Comparison of ENCODE assay signal across 14 mouse cellular contexts in the genomic region with DNA sequence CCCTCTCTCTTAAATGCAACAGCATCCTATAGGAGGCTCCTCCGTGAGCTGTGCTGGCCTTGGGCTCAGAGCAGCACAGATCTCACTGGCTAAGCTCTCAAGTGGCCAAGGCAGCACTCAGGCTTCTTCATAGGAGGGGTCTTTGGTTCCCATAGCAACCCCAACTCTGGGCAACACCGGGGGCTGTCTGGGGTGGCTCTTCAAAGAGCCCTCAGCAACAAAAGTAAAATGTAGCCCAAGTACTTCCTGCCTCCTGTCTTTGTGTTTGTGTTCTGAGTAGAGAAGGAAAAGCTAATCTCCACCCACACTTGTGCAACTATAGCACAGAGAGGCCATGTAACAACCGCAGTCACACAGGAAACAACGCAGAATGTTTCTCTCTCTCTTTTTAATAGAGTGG.
DNase-seq lines count a peak whose midpoint lies in the region; ATAC-seq lines count a peak whose summit lies in the region.
"Had no signal": no experiment of that assay in that cellular context is flagged by ENCODE, and none has a peak within 500 bp of the region (broad histone marks: within the 10 kb centered on the region; RNA-seq: fewer than 3 reads in every experiment).

No protein-coding gene starts in this region.

- no peak overlapping the region for H3K4me2 ChIP-seq in lung, embryonic 16.5 days (ENCODE audit: low read depth, low read length)
- no peak overlapping the region for H3K4me2 ChIP-seq in embryonic facial prominence, embryonic 11.5 days (ENCODE audit: low read depth, low read length)
- H3K4me2 ChIP-seq: midbrain, embryonic 12.5 days had no signal

- no peak overlapping the region for H3K4me3 ChIP-seq in lung, embryonic 16.5 days (ENCODE audit: low read length)
- no peak overlapping the region for H3K4me3 ChIP-seq in embryonic facial prominence, embryonic 11.5 days (ENCODE audit: low read depth, low read length)
- H3K4me3 ChIP-seq: midbrain, embryonic 12.5 days had no signal

- no peak for DNase-seq in lung, postnatal 10 days
- peak; percentile 69 for DNase-seq in T-cell, adult 2 months (ENCODE audit: low spot score)
- DNase-seq in embryonic facial prominence, embryonic 11.5 days (ENCODE audit: low spot score): peak; percentile 23
- DNase-seq in thymus, postnatal 10 days (ENCODE audit: low spot score in 2 of 2): peak; percentile 37 to 43
- DNase-seq in right cerebral cortex, postnatal 25 days: no peak
- no peak for DNase-seq in heart, adult 18-20 months
- DNase-seq: cerebellum, adult 2 months; heart, postnatal 14 days; kidney, adult 9 months had no signal

- H3K27ac ChIP-seq in lung, embryonic 16.5 days (ENCODE audit: low read length): no peak overlapping the region
- no peak overlapping the region for H3K27ac ChIP-seq in embryonic facial prominence, embryonic 11.5 days (replicated peaks; ENCODE audit: low read depth, low read length)
- H3K27ac ChIP-seq: hindbrain, postnatal 0 days; liver, embryonic 14.5 days; midbrain, embryonic 12.5 days had no signal

- no peak overlapping the region for H3K9ac ChIP-seq in lung, embryonic 16.5 days (ENCODE audit: low read length)
- H3K9ac ChIP-seq in embryonic facial prominence, embryonic 11.5 days (replicated peaks; ENCODE audit: low read length): no peak overlapping the region
- H3K9ac ChIP-seq: liver, embryonic 14.5 days; midbrain, embryonic 12.5 days had no signal

- no peaks in the 10 kb centered on the region for H3K9me3 ChIP-seq in lung, embryonic 16.5 days (ENCODE audit: control insufficient read depth, low read length)
- no peaks in the 10 kb centered on the region for H3K9me3 ChIP-seq in embryonic facial prominence, embryonic 11.5 days (replicated peaks; ENCODE audit: control insufficient read depth, low read length)
- H3K9me3 ChIP-seq: midbrain, embryonic 12.5 days had no signal

- ATAC-seq in lung, embryonic 16.5 days (ENCODE audit: low read depth): peak; percentile 54
- no peak for ATAC-seq in embryonic facial prominence, embryonic 11.5 days (replicated peaks; ENCODE audit: insufficient number of reproducible peaks, low FRiP score, low TSS enrichment, low read depth)
- ATAC-seq: hindbrain, postnatal 0 days; Patski had no signal

- no peaks in the 10 kb centered on the region for H3K36me3 ChIP-seq in lung, embryonic 16.5 days (ENCODE audit: control insufficient read depth, insufficient read depth, low read length)
- H3K36me3 ChIP-seq in embryonic facial prominence, embryonic 11.5 days (replicated peaks; ENCODE audit: control insufficient read depth, insufficient read depth, low read depth, low read length): no peaks in the 10 kb centered on the region
- H3K36me3 ChIP-seq: midbrain, embryonic 12.5 days had no signal

- WGBS in lung, embryonic 16.5 days: 30% methylated on average over 4 of the region's 4 CpGs
- WGBS in embryonic facial prominence, embryonic 11.5 days: 62% methylated on average over 4 of the region's 4 CpGs

- no peaks in the 10 kb centered on the region for H3K27me3 ChIP-seq in lung, embryonic 16.5 days (ENCODE audit: control insufficient read depth, insufficient read depth, low read depth, low read length)
- H3K27me3 ChIP-seq in embryonic facial prominence, embryonic 11.5 days (ENCODE audit: control insufficient read depth, insufficient read depth, low read length): no peaks in the 10 kb centered on the region
- H3K27me3 ChIP-seq: Patski had no signal

- peaks cover 7% of the 10 kb centered on the region; the same call in 1 of the 2 replicates for H3K4me1 ChIP-seq in lung, embryonic 16.5 days (replicated peaks; ENCODE audit: control insufficient read depth, insufficient read depth, low read length)
- H3K4me1 ChIP-seq in embryonic facial prominence, embryonic 11.5 days (ENCODE audit: control insufficient read depth, insufficient read depth, low read length): no peaks in the 10 kb centered on the region

Comparison
In these comparisons a context has a peak if more than half of its experiments do, and no peak if none do; other contexts are left out.
1. DNase-seq: peak in T-cell, adult 2 months (single experiment), embryonic facial prominence, embryonic 11.5 days (single experiment) and thymus, postnatal 10 days (2 of 2); none in lung, postnatal 10 days (single experiment), right cerebral cortex, postnatal 25 days (single experiment) and heart, adult 18-20 months (0 of 2).